In the genomic region with DNA sequence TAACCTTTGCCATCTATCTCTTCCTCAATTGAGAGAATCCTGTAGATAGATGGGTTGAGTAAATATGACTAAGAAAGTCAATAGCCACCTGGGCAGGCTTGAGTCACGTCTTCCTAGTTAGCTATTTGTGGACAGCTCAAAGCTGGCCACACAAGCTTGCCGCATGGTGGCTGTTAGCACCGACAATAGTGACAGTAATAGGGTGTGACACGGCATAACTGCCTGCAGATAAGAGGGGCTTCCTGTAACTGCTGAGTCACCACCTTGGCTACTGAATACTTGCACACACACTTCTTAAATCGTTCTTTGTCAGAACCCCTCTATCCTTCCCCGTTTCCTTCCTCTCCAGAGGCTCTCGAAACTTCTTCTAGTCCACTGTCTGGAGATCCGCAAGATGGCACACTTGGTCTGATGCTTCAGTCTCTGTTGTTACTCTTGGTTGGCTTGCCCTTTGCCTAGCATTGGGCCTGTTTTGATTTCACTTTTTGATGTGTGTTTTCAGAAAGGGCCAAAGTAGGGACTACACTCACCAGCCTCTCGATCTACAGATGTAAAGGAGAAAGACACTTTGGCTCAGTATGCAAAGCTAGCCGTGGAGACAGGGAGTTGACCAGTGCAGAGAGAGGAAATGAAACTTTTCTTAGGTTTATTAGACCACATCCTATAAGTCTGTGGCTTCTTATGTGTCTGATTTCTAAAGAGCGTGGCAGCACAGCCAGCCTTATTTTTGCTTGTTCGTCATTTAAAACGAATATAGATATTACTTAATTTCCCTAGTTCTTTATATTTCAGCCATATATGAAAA, we compare ENCODE assay signal across 11 mouse cellular contexts.
DNase-seq lines count a peak whose midpoint lies in the region; ATAC-seq and TF ChIP-seq lines count a peak whose summit lies in the region.
"Had no signal": no experiment of that assay in that cellular context is flagged by ENCODE, and none has a peak within 500 bp of the region (broad histone marks: within the 10 kb centered on the region; RNA-seq: fewer than 3 reads in every experiment).

No protein-coding gene starts in this region.

- no peak for TF ChIP-seq CTCF in G1E (IDR thresholded peaks at IDR 0.05; ENCODE audit: low read depth, low read length)

- no peak overlapping the region for H3K4me3 ChIP-seq in G1E (ENCODE audit: low read depth, low read length)
- H3K4me3 ChIP-seq in intestine, embryonic 16.5 days (ENCODE audit: low read length), result no peak overlapping the region
- H3K4me3 ChIP-seq in embryonic facial prominence, embryonic 10.5 days, result no peak overlapping the region
- H3K4me3 ChIP-seq: limb, embryonic 10.5 days had no signal

- H3K9ac ChIP-seq in intestine, embryonic 16.5 days (ENCODE audit: low read depth, low read length), result no peak overlapping the region

- H3K4me1 ChIP-seq in G1E (ENCODE audit: insufficient read depth, low read depth, low read length), result peaks cover 34% of the 10 kb centered on the region
- H3K4me1 ChIP-seq in intestine, embryonic 16.5 days (ENCODE audit: control insufficient read depth, insufficient read depth, low read length), result peaks cover 59% of the 10 kb centered on the region
- peaks cover 33% of the 10 kb centered on the region for H3K4me1 ChIP-seq in embryonic facial prominence, embryonic 10.5 days

- DNase-seq in CD4-positive, CD25-positive, alpha-beta regulatory T cell, adult 2 months (ENCODE audit: low read depth, low spot score), result peak; percentile 34
- DNase-seq in G1E (ENCODE audit: low spot score), result peak; percentile 26
- DNase-seq in cerebellum, adult 18-20 months, result no peak
- no peak for DNase-seq in urinary bladder, adult 2 months (ENCODE audit: low spot score)
- no peak for DNase-seq in embryonic facial prominence, embryonic 10.5 days (ENCODE audit: low spot score)
- DNase-seq: cerebellum, adult 9-10 months; kidney, postnatal 14 days had no signal

- H3K36me3 ChIP-seq in G1E (replicated peaks), result no peaks in the 10 kb centered on the region
- no peaks in the 10 kb centered on the region for H3K36me3 ChIP-seq in intestine, embryonic 16.5 days (ENCODE audit: control insufficient read depth, insufficient read depth, low read length)
- peaks cover 51% of the 10 kb centered on the region for H3K36me3 ChIP-seq in embryonic facial prominence, embryonic 10.5 days (replicated peaks)

- WGBS in intestine, embryonic 16.5 days, result 67% methylated on average over 13 of the region's 13 CpGs
- 86% methylated on average over 13 of the region's 13 CpGs for WGBS in embryonic facial prominence, embryonic 10.5 days

- H3K27me3 ChIP-seq in G1E (ENCODE audit: insufficient read depth, low read length), result peaks cover 2% of the 10 kb centered on the region; the same call in 1 of the 2 replicates
- no peaks in the 10 kb centered on the region for H3K27me3 ChIP-seq in intestine, embryonic 16.5 days (replicated peaks; ENCODE audit: control insufficient read depth, insufficient read depth, low read length)
- no peaks in the 10 kb centered on the region for H3K27me3 ChIP-seq in embryonic facial prominence, embryonic 10.5 days (replicated peaks; ENCODE audit: low read depth, poor library complexity, severe bottlenecking)

- no peak for ATAC-seq in CD4-positive, CD25-positive, alpha-beta regulatory T cell, adult 4 months
- peak; percentile 43 for ATAC-seq in G1E (ENCODE audit: extremely low read depth, insufficient number of reproducible peaks, low FRiP score, poor library complexity, severe bottlenecking)
- peak; percentile 70 for ATAC-seq in intestine, embryonic 16.5 days
- ATAC-seq in monocyte, adult 5-6 weeks (replicated peaks; ENCODE audit: insufficient number of reproducible peaks, low FRiP score, low TSS enrichment, poor library complexity, severe bottlenecking), result peak; percentile 67

- H3K9me3 ChIP-seq in G1E (replicated peaks), result 0 out of 2 replicates have a peak, but pooled peaks cover 2% of the 10 kb centered on the region
- H3K9me3 ChIP-seq in intestine, embryonic 16.5 days (ENCODE audit: control insufficient read depth, low read length), result no peaks in the 10 kb centered on the region
- H3K9me3 ChIP-seq in embryonic facial prominence, embryonic 10.5 days, result no peaks in the 10 kb centered on the region
- H3K9me3 ChIP-seq: limb, embryonic 10.5 days had no signal

- H3K27ac ChIP-seq in intestine, embryonic 16.5 days (ENCODE audit: low read length), result peak overlapping the region; percentile 81
- H3K27ac ChIP-seq in embryonic facial prominence, embryonic 10.5 days (replicated peaks), result no peak overlapping the region
- H3K27ac ChIP-seq: limb, embryonic 10.5 days had no signal

- H3K4me2 ChIP-seq in intestine, embryonic 16.5 days (ENCODE audit: low read depth, low read length), result no peak overlapping the region

Comparison
In these comparisons a context has a peak if more than half of its experiments do, and no peak if none do; other contexts are left out.
1. DNase-seq: peak in CD4-positive, CD25-positive, alpha-beta regulatory T cell, adult 2 months (single experiment) and G1E (single experiment); none in cerebellum, adult 18-20 months (0 of 2), urinary bladder, adult 2 months (single experiment) and embryonic facial prominence, embryonic 10.5 days (single experiment).